Mouse (Mus musculus): ENCODE results near the gene Mcpt1.
"Not testable (repeated sequence)": the region's sequence is repeated elsewhere in the genome, so short reads cannot be mapped to it uniquely, and the experiment has no call there.

The Mcpt1 gene

GRCm38 (mm10) chr14:56017671-56018070, at the start of gene Mcpt1:
Mcpt1 (plus strand) TSS chr14:56017971.
- not testable (repeated sequence) for TF ChIP-seq GATA4 (IDR thresholded peaks at IDR 0.05; ENCODE audit: insufficient replicate concordance, low read length)

DNA sequence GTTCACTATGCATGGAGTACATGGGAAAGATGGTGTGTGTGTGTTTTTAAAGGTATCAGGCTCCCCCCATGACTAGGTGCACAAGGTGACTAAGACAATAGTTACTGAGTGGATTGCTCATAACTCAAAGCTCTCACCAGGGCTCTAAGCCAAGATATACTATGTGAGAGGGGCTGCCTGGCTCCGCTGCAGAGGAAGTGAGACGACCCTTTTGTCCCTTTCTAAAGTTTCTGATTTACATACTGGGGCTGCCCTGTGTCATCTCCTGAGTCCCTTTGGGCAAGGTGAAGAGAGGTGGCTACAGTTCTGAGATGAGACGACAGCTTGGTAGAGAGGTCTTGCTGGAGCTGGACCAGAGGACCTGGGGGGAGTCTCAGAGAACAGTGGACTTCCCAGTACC, 4.6 kb upstream of the Mcpt1 start:
- TF ChIP-seq GATA4 (IDR thresholded peaks at IDR 0.05; ENCODE audit: insufficient replicate concordance, low read length) = no peak

DNA sequence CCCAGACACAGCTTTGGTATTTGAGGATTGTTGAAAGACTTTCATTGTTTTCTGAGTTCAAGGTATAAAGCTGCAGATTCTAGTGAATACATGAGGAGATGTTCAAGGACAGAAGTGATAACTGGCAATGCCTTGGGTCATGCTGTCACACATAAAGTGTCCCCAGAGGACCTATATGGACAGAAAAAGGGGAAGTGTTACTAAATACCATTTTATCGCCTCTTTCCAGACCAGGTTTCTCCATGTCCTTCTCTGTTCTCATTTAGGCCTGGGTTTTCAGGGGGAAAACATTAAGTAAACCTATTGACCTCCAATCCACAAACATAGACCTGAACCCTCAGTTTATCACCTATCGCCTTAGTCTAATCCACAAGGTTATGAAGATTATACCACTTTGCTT, 3.8 kb upstream of the Mcpt1 start:
- no peak for TF ChIP-seq GATA4 (IDR thresholded peaks at IDR 0.05; ENCODE audit: insufficient replicate concordance, low read length)

GRCm38 (mm10) chr14:56019446-56019845, 1.7 kb downstream of the Mcpt1 start:
- TF ChIP-seq GATA4 (IDR thresholded peaks at IDR 0.05; ENCODE audit: insufficient replicate concordance, low read length) = no peak

GRCm38 (mm10) chr14:56030395-56030794, 12.6 kb downstream of the Mcpt1 start, which contains the start of gene Mcpt9:
Mcpt9 (minus strand) TSS chr14:56030495.
- TF ChIP-seq GATA4 (IDR thresholded peaks at IDR 0.05; ENCODE audit: insufficient replicate concordance, low read length) = not testable (repeated sequence)

DNA sequence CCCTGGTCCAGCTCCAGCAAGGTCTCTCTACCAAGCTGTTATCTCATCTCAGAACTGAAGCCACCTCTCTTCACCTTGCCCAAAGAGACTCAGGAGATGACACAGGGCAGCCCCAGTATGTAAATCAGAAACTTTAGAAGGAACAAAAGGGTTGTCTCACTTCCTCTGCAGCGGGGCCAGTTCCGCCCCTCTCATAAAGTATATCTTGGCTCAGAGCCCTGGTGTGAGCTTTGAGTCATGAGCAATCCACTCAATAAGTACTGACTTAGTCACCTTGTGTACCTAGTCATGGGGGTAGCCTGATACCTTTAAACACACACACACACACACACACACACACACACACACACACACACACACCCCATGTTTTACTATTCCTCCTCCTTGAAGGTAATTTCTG, 16.7 kb downstream of the Mcpt1 start:
- no peak for TF ChIP-seq GATA4 (IDR thresholded peaks at IDR 0.05; ENCODE audit: insufficient replicate concordance, low read length)

DNA sequence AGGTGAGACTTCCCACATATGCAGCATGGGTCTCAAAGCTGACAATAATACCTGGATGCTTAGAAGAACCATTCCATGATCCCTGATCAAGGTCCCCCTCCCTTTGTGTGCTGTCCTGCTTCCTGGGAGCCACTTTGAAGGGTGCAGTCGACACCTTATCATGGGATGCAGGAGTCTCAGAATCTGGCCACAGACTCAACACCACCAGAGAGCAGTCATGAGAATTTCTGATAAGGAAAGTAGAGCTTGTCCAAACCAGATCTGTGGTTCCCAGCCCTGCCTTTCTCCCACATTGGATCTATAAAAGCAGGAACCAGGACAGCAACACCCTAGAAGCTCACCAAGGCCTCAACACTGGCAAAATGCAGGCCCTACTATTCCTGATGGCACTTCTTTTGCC, 24.0 kb downstream of the Mcpt1 start, which contains the start of gene Mcpt2:
Gene Mcpt2 (plus strand): TSS at position 250 of the 400 bp plus-strand sequence.
- not testable (repeated sequence) for TF ChIP-seq GATA4 (IDR thresholded peaks at IDR 0.05; ENCODE audit: insufficient replicate concordance, low read length)

- no peak for TF ChIP-seq GATA4 (IDR thresholded peaks at IDR 0.05; ENCODE audit: insufficient replicate concordance, low read length)
Measured at GRCm38 (mm10) chr14:56055408-56055807, 37.6 kb downstream of the Mcpt1 start.

- no peak for TF ChIP-seq GATA4 (IDR thresholded peaks at IDR 0.05; ENCODE audit: insufficient replicate concordance, low read length)
Measured at GRCm38 (mm10) chr14:56057722-56058121, 40.0 kb downstream of the Mcpt1 start.

GRCm38 (mm10) chr14:56062213-56062612, 44.4 kb downstream of the Mcpt1 start, which contains the start of gene Mcpt4:
Mcpt4 (minus strand) TSS chr14:56062313.
- TF ChIP-seq GATA4 (IDR thresholded peaks at IDR 0.05; ENCODE audit: insufficient replicate concordance, low read length) = not testable (repeated sequence)

Data from liver, adult (tissue).